Mouse (Mus musculus) stomach, postnatal 0 days (tissue): Measurements from ENCODE around the gene Zbtb9.

Source experiments
- CTCF ChIP-seq: IDR thresholded peaks from 2 replicates; pipeline ENCODE4 v1.5.1; 2016; ENCODE audit warnings: antibody characterized with exemption, low read depth, mild to moderate bottlenecking, moderate library complexity
- EP300 ChIP-seq: optimal IDR thresholded peaks from 2 replicates; pipeline ENCODE3; 2016; ENCODE audit warnings: antibody characterized with exemption

GRCm38 (mm10) chr17:26990521-26990920, 17.6 kb downstream of the Zbtb9 start:
- TF ChIP-seq CTCF (no peak), EP300 (no peak)
